Mouse (Mus musculus) CD8-positive naive resting alpha-beta T cell, adult 2 months (primary cell): ENCODE data around the gene Trim41.

Source experiments
- DNase-seq, 2 experiments: peaks; one replicate each; pipeline ENCODE4 v3.0.0; 2022; ENCODE audit warnings: low read depth in 2 of 2, low spot score in 2 of 2

Gene Trim41

GRCm38 (mm10) chr11:48816281-48816781, 822 bp downstream of the Trim41 start:
- peak in 1 of 2 experiments; percentile 19 for DNase-seq

- DNase-seq = no peak
These were observed 1.3 kb downstream of the Trim41 start for GRCm38 (mm10) chr11:48815851-48816250.

GRCm38 (mm10) chr11:48813782-48814181, 3.4 kb downstream of the Trim41 start:
- no peak for DNase-seq

GRCm38 (mm10) chr11:48810142-48810541, 7.0 kb downstream of the Trim41 start:
- no peak for DNase-seq

- no peak for DNase-seq
These were observed 7.7 kb downstream of the Trim41 start for GRCm38 (mm10) chr11:48809434-48809830.

GRCm38 (mm10) chr11:48808737-48809433, 8.3 kb downstream of the Trim41 start:
- no peak for DNase-seq

GRCm38 (mm10) chr11:48808304-48808646, 8.9 kb downstream of the Trim41 start:
- DNase-seq = no peak

GRCm38 (mm10) chr11:48807563-48808303, 9.4 kb downstream of the Trim41 start:
- no peak for DNase-seq

GRCm38 (mm10) chr11:48806856-48807562, 10.1 kb downstream of the Trim41 start:
- DNase-seq = no peak

- DNase-seq = no peak
These were observed 12.2 kb downstream of the Trim41 start for GRCm38 (mm10) chr11:48804922-48805321.

GRCm38 (mm10) chr11:48803988-48804387, 13.2 kb downstream of the Trim41 start:
- DNase-seq = no peak

- DNase-seq = no peak
These were observed 15.1 kb downstream of the Trim41 start for GRCm38 (mm10) chr11:48801831-48802772.

GRCm38 (mm10) chr11:48799921-48800701, 17.0 kb downstream of the Trim41 start, which contains the start of gene Rack1:
Rack1 (plus strand) TSS chr11:48800332.
- peak; percentile 83 to 87 for DNase-seq

- DNase-seq = no peak
These were observed 17.9 kb downstream of the Trim41 start for GRCm38 (mm10) chr11:48798984-48799920.

- DNase-seq = no peak
These were observed 18.8 kb downstream of the Trim41 start for GRCm38 (mm10) chr11:48798308-48798707.

GRCm38 (mm10) chr11:48797287-48797686, 19.9 kb downstream of the Trim41 start:
- no peak for DNase-seq

- DNase-seq = no peak
These were observed 20.9 kb downstream of the Trim41 start for GRCm38 (mm10) chr11:48796290-48796689.

GRCm38 (mm10) chr11:48795221-48795620, 21.9 kb downstream of the Trim41 start:
- peak in 1 of 2 experiments; percentile 45 for DNase-seq

- no peak for DNase-seq
These were observed 24.0 kb downstream of the Trim41 start for GRCm38 (mm10) chr11:48793184-48793583.
